Mouse (Mus musculus) kidney, adult 2 months (tissue): Measurements from ENCODE around the gene Gigyf2. TPM values are rescaled to one million over a fixed set of nuclear protein-coding genes. Genes with fewer than 3 reads are reported as not detected.
"Not testable (repeated sequence)": the region's sequence is repeated elsewhere in the genome, so short reads cannot be mapped to it uniquely, and the experiment has no call there.

Experiments used
- DNase-seq: peaks from one replicate; pipeline ENCODE4 v3.0.0; 2021
- H3K27ac ChIP-seq: fragments of 200-500 bp; 2 replicates; pipeline ENCODE4 v1.5.1; 2012; ENCODE audit warnings: low read depth, low read length, control low read depth, inconsistent platforms; ENCODE audit not compliant: insufficient read depth
- H3K27me3 ChIP-seq: fragments of 200-500 bp; replicated peaks from 2 replicates; pipeline ENCODE4 v1.6.1; 2012; ENCODE audit warnings: mild to moderate bottlenecking, moderate library complexity, low read length, inconsistent platforms; ENCODE audit not compliant: control insufficient read depth, insufficient read depth
- H3K36me3 ChIP-seq: fragments of 200-500 bp; 2 replicates; pipeline ENCODE4 v1.6.1; 2012; ENCODE audit warnings: mild to moderate bottlenecking, moderate library complexity, low read length, inconsistent platforms; ENCODE audit not compliant: control insufficient read depth, insufficient read depth
- H3K4me1 ChIP-seq: fragments of 200-500 bp; 2 replicates; pipeline ENCODE4 v1.6.1; 2011; ENCODE audit warnings: low read length; ENCODE audit not compliant: control insufficient read depth, insufficient read depth
- H3K4me3 ChIP-seq: fragments of 200-500 bp; 2 replicates; pipeline ENCODE4 v1.5.1; 2011; ENCODE audit warnings: mild to moderate bottlenecking, low read depth, low read length, control low read depth; ENCODE audit not compliant: insufficient read depth
- CTCF ChIP-seq: fragments of 200-500 bp; conservative IDR thresholded peaks from 2 replicates; pipeline ENCODE4 v1.5.1; 2011; ENCODE audit warnings: low read depth, mild to moderate bottlenecking, control low read depth, low read length, moderate library complexity, mixed read lengths; ENCODE audit not compliant: insufficient read depth, insufficient read length
- POLR2A ChIP-seq: fragments of 200-500 bp; IDR thresholded peaks from one replicate; pipeline ENCODE4 v1.6.1; 2011; ENCODE audit warnings: low read depth, low read length, control low read depth
- WGBS: fragments of 180-500 bp; shearing (Covaris S2); methylation state at CpG from one replicate; pipeline ENCODE4 v1.1.7; 2018; 5-methylcytosine and 5-hydroxymethylcytosine counted together
- polyA plus RNA-seq: library from polyadenylated mRNA; depleted of rRNA; stranded (reverse); fragments of >200 nt; gene quantifications from 2 replicates; pipeline ENCODE4 v1.2.3, GENCODE M21; 2012

Gene Gigyf2
- polyA plus RNA-seq, 1 experiment, result 47.1 TPM

GRCm38 (mm10) chr1:87447183-87448104, 120.6 kb downstream of the Gigyf2 start:
- 39% methylated on average over 5 of the region's 5 CpGs for WGBS
- H3K36me3 ChIP-seq, result peaks cover 22% of the 10 kb centered on the region
- H3K27ac ChIP-seq, result no peak overlapping the region
- TF ChIP-seq CTCF (peak; percentile 67), POLR2A (no peak)
- no peak overlapping the region for H3K4me3 ChIP-seq
- H3K27me3 ChIP-seq, result no peaks in the 10 kb centered on the region
- peaks cover 9% of the 10 kb centered on the region; the same call in 1 of the 2 replicates for H3K4me1 ChIP-seq
- DNase-seq, result peak; percentile 48

GRCm38 (mm10) chr1:87449432-87449831, 122.6 kb downstream of the Gigyf2 start:
- TF ChIP-seq POLR2A (no peak), CTCF (no peak)
- H3K27ac ChIP-seq, result no peak overlapping the region
- peaks cover 8% of the 10 kb centered on the region; the same call in 1 of the 2 replicates for H3K4me1 ChIP-seq
- H3K36me3 ChIP-seq, result peaks cover 22% of the 10 kb centered on the region
- WGBS, result 54% methylated on average over 4 of the region's 4 CpGs
- H3K4me3 ChIP-seq, result no peak overlapping the region
- peak; percentile 46 for DNase-seq
- no peaks in the 10 kb centered on the region for H3K27me3 ChIP-seq

- TF ChIP-seq POLR2A (no peak), CTCF (no peak)
- Histone ChIP-seq H3K27ac (no peak overlapping the region), H3K4me3 (no peak overlapping the region), H3K27me3 (no peaks in the 10 kb centered on the region), H3K36me3 (no peaks in the 10 kb centered on the region; the same call in 1 of the 2 replicates), H3K4me1 (no peaks in the 10 kb centered on the region)
- WGBS, result 94% methylated on average over 1 of the region's 1 CpGs
- no peak for DNase-seq
Observed at GRCm38 (mm10) chr1:87456425-87456824, 129.6 kb downstream of the Gigyf2 start.

DNA sequence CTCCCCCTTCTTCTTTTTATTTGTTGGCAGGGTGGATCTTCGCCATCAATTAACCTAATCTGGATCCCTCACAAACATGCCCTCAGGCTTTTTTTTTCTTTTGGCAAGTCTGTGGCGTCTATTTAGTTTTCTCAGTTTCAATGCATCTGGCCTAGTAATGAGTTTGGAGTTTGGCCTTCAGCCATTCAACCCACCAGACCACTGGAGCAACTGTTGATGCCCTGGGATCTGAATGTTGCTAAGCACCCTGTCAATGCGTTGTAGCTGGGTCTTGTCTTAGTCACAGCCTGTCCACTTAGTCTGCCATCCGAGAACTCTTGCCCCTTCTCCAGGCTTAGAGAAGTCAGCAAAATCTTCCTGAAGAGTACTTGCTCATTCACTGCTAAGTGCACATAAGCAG, 131.2 kb downstream of the Gigyf2 start:
- H3K36me3 ChIP-seq, result no peaks in the 10 kb centered on the region
- WGBS, result 89% methylated on average over 4 of the region's 4 CpGs
- DNase-seq, result no peak
- H3K4me1 ChIP-seq, result no peaks in the 10 kb centered on the region
- TF ChIP-seq CTCF, result no peak
- TF ChIP-seq POLR2A, result no peak
- H3K4me3 ChIP-seq, result no peak overlapping the region
- H3K27me3 ChIP-seq, result no peaks in the 10 kb centered on the region
- no peak overlapping the region for H3K27ac ChIP-seq

DNA sequence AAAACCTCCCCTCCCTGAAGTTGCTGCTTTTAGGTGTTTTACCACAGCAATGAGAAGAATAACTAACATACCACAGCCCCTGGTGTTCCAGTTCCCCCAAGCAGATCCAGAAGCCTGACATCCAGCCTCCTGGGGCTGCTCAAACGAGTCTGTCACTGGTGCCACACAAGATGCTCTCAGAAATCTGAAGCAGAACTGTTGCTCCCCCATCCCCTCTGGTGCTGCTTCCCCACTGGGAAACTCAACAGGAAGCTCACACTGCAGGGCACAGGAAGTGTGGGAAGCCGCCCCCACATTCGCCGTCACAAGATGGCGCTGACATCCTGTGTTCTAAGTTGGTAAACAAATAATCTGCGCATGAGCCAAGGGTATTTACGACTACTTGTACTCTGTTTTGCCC, 133.1 kb downstream of the Gigyf2 start:
- H3K4me3 ChIP-seq, DNase-seq, H3K27ac ChIP-seq, H3K36me3 ChIP-seq, H3K4me1 ChIP-seq, H3K27me3 ChIP-seq: not testable (repeated sequence)
- WGBS, result 69% methylated on average over 6 of the region's 7 CpGs

GRCm38 (mm10) chr1:87467469-87467868, 140.7 kb downstream of the Gigyf2 start:
- H3K27ac ChIP-seq, result no peak overlapping the region; the same call in 1 of the 2 replicates
- DNase-seq, result no peak
- no peaks in the 10 kb centered on the region for H3K27me3 ChIP-seq
- H3K4me1 ChIP-seq, result peaks cover 4% of the 10 kb centered on the region; the same call in 1 of the 2 replicates
- no peak for TF ChIP-seq CTCF
- TF ChIP-seq POLR2A, result no peak
- no peak overlapping the region for H3K4me3 ChIP-seq
- WGBS, result 45% methylated on average over 9 of the region's 9 CpGs
- no peaks in the 10 kb centered on the region for H3K36me3 ChIP-seq

DNA sequence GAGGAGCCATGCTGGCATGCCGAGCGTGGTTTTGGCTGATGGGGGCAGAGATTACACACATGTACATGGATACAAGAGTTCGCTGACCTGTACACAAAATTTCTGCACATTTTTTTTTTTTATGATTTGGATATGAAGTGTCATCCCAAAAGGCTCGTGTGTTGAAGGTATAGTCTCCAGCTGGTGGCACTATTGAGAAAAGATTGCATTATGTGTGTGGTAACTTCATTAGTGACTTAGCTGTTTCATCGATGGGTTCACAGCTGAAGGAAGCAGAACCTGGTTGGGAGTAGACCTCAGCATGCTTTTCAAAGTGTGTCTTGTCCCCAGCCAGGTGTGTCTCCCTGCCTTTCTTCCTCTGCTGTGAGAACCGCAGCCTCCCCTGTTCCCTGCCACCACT, 141.5 kb downstream of the Gigyf2 start:
- no peak overlapping the region for H3K27ac ChIP-seq
- H3K4me1 ChIP-seq, result peaks cover 9% of the 10 kb centered on the region; the same call in 1 of the 2 replicates
- DNase-seq, result no peak
- H3K4me3 ChIP-seq, result no peak overlapping the region
- WGBS, result 61% methylated on average over 6 of the region's 6 CpGs
- TF ChIP-seq CTCF (no peak), POLR2A (no peak)
- H3K27me3 ChIP-seq, result no peaks in the 10 kb centered on the region
- no peaks in the 10 kb centered on the region for H3K36me3 ChIP-seq

- 53% methylated on average over 9 of the region's 10 CpGs for WGBS
- not testable (repeated sequence) for H3K27ac ChIP-seq, H3K36me3 ChIP-seq, DNase-seq, H3K27me3 ChIP-seq, H3K4me3 ChIP-seq, H3K4me1 ChIP-seq
Observed at GRCm38 (mm10) chr1:87469971-87470370, 143.2 kb downstream of the Gigyf2 start, which contains the start of gene Snorc. Gene Snorc (plus strand): TSS chr1:87470271.
